Mouse (Mus musculus): ENCODE results near the gene Zfp120. TPM values are rescaled to one million over a fixed set of nuclear protein-coding genes. Genes with fewer than 3 reads are reported as not detected.
"Not testable (repeated sequence)": the region's sequence is repeated elsewhere in the genome, so short reads cannot be mapped to it uniquely, and the experiment has no call there.

Gene Zfp120
- polyA plus RNA-seq (2015; fragmentation: Nextera tagmentation; extraction: Ambion mirVana), result 9.8 and 9.9 TPM in 2 replicates

GRCm38 (mm10) chr2:150136435-150136897, at the start of gene Zfp120:
Gene Zfp120, minus strand, starts transcription at chr2:150136708.
- peak within 1 kb of the TSS; percentile 87 for H3K4me3 ChIP-seq (ENCODE audit: low read length)
- H3K27me3 ChIP-seq (ENCODE audit: control insufficient read depth, insufficient read depth, low read depth, low read length), result no peaks in the 10 kb centered on the region
- H3K36me3 ChIP-seq (ENCODE audit: control insufficient read depth, insufficient read depth, low read length), result 0 out of 2 replicates have a peak, but pooled peaks cover 3% of the 10 kb centered on the region
- peak; percentile 100 for ATAC-seq (ENCODE audit: low read depth)
- H3K9me3 ChIP-seq (ENCODE audit: control insufficient read depth, low read length), result no peaks in the 10 kb centered on the region
- H3K27ac ChIP-seq (ENCODE audit: low read length), result peak within 1 kb of the TSS; percentile 87
- under 1% methylated on average over 13 of the region's 13 CpGs for WGBS
- peak within 1 kb of the TSS; percentile 65 for H3K4me2 ChIP-seq (ENCODE audit: low read depth, low read length)
- peak within 1 kb of the TSS; percentile 93 for H3K9ac ChIP-seq (ENCODE audit: low read length)
- peaks cover 5% of the 10 kb centered on the region; the same call in 1 of the 2 replicates for H3K4me1 ChIP-seq (replicated peaks; ENCODE audit: control insufficient read depth, insufficient read depth, low read length)

- not testable (repeated sequence) for H3K36me3 ChIP-seq (ENCODE audit: control insufficient read depth, insufficient read depth, low read length); H3K27me3 ChIP-seq (ENCODE audit: control insufficient read depth, insufficient read depth, low read depth, low read length); H3K9me3 ChIP-seq (ENCODE audit: control insufficient read depth, low read length); H3K27ac ChIP-seq (ENCODE audit: low read length); H3K4me3 ChIP-seq (ENCODE audit: low read length); ATAC-seq (ENCODE audit: low read depth); H3K9ac ChIP-seq (ENCODE audit: low read length); H3K4me1 ChIP-seq (replicated peaks; ENCODE audit: control insufficient read depth, insufficient read depth, low read length); H3K4me2 ChIP-seq (ENCODE audit: low read depth, low read length)
- WGBS, result 72% methylated on average over 7 of the region's 7 CpGs
These were observed 45.1 kb upstream of the Zfp120 start, which contains the start of gene Gm14139 for GRCm38 (mm10) chr2:150181570-150181999. Gene Gm14139, plus strand, starts transcription at chr2:150181755.

- not testable (repeated sequence) for H3K36me3 ChIP-seq (ENCODE audit: control insufficient read depth, insufficient read depth, low read length); H3K4me1 ChIP-seq (replicated peaks; ENCODE audit: control insufficient read depth, insufficient read depth, low read length); H3K9me3 ChIP-seq (ENCODE audit: control insufficient read depth, low read length); H3K4me3 ChIP-seq (ENCODE audit: low read length); H3K27ac ChIP-seq (ENCODE audit: low read length); H3K27me3 ChIP-seq (ENCODE audit: control insufficient read depth, insufficient read depth, low read depth, low read length); ATAC-seq (ENCODE audit: low read depth); H3K9ac ChIP-seq (ENCODE audit: low read length); H3K4me2 ChIP-seq (ENCODE audit: low read depth, low read length)
These were observed 44.5 kb upstream of the Zfp120 start for GRCm38 (mm10) chr2:150181046-150181445.

- not testable (repeated sequence) for H3K27me3 ChIP-seq (ENCODE audit: control insufficient read depth, insufficient read depth, low read depth, low read length); H3K4me1 ChIP-seq (replicated peaks; ENCODE audit: control insufficient read depth, insufficient read depth, low read length); H3K9me3 ChIP-seq (ENCODE audit: control insufficient read depth, low read length); H3K27ac ChIP-seq (ENCODE audit: low read length); H3K36me3 ChIP-seq (ENCODE audit: control insufficient read depth, insufficient read depth, low read length); H3K4me3 ChIP-seq (ENCODE audit: low read length); ATAC-seq (ENCODE audit: low read depth); H3K9ac ChIP-seq (ENCODE audit: low read length); H3K4me2 ChIP-seq (ENCODE audit: low read depth, low read length)
- WGBS, result 73% methylated on average over 4 of the region's 4 CpGs
These were observed 43.1 kb upstream of the Zfp120 start, which contains the start of gene Gm10770 for GRCm38 (mm10) chr2:150179579-150179978. Gene Gm10770, minus strand, starts transcription at chr2:150179679.

- Histone ChIP-seq H3K4me3 (ENCODE audit: low read length) (no peak overlapping the region), H3K9ac (ENCODE audit: low read length) (no peak overlapping the region), H3K4me2 (ENCODE audit: low read depth, low read length) (no peak overlapping the region), H3K27ac (ENCODE audit: low read length) (no peak overlapping the region), H3K4me1 (replicated peaks; ENCODE audit: control insufficient read depth, insufficient read depth, low read length) (no peaks in the 10 kb centered on the region), H3K27me3 (ENCODE audit: control insufficient read depth, insufficient read depth, low read depth, low read length) (no peaks in the 10 kb centered on the region), H3K36me3 (ENCODE audit: control insufficient read depth, insufficient read depth, low read length) (no peaks in the 10 kb centered on the region), H3K9me3 (ENCODE audit: control insufficient read depth, low read length) (peaks cover 2% of the 10 kb centered on the region; the same call in 1 of the 2 replicates)
- no peak for ATAC-seq (ENCODE audit: low read depth)
These were observed 37.3 kb upstream of the Zfp120 start for GRCm38 (mm10) chr2:150173833-150174232.

- Histone ChIP-seq H3K9ac (ENCODE audit: low read length) (no peak overlapping the region), H3K4me3 (ENCODE audit: low read length) (no peak overlapping the region), H3K9me3 (ENCODE audit: control insufficient read depth, low read length) (no peaks in the 10 kb centered on the region), H3K4me2 (ENCODE audit: low read depth, low read length) (no peak overlapping the region), H3K4me1 (replicated peaks; ENCODE audit: control insufficient read depth, insufficient read depth, low read length) (no peaks in the 10 kb centered on the region), H3K27ac (ENCODE audit: low read length) (no peak overlapping the region), H3K27me3 (ENCODE audit: control insufficient read depth, insufficient read depth, low read depth, low read length) (no peaks in the 10 kb centered on the region), H3K36me3 (ENCODE audit: control insufficient read depth, insufficient read depth, low read length) (no peaks in the 10 kb centered on the region)
- ATAC-seq (ENCODE audit: low read depth), result no peak
These were observed 30.2 kb upstream of the Zfp120 start for GRCm38 (mm10) chr2:150166703-150167102.

GRCm38 (mm10) chr2:150132773-150133172, 3.7 kb downstream of the Zfp120 start:
- Histone ChIP-seq H3K4me1 (replicated peaks; ENCODE audit: control insufficient read depth, insufficient read depth, low read length) (peaks cover 5% of the 10 kb centered on the region; the same call in 1 of the 2 replicates), H3K9ac (ENCODE audit: low read length) (no peak overlapping the region), H3K4me2 (ENCODE audit: low read depth, low read length) (no peak overlapping the region), H3K36me3 (ENCODE audit: control insufficient read depth, insufficient read depth, low read length) (peaks cover 13% of the 10 kb centered on the region), H3K27me3 (ENCODE audit: control insufficient read depth, insufficient read depth, low read depth, low read length) (no peaks in the 10 kb centered on the region), H3K9me3 (ENCODE audit: control insufficient read depth, low read length) (peaks cover 13% of the 10 kb centered on the region), H3K27ac (ENCODE audit: low read length) (no peak overlapping the region), H3K4me3 (ENCODE audit: low read length) (no peak overlapping the region)
- no peak for ATAC-seq (ENCODE audit: low read depth)
- WGBS, result 74% methylated on average over 2 of the region's 2 CpGs

GRCm38 (mm10) chr2:150132002-150132401, 4.5 kb downstream of the Zfp120 start:
- WGBS, result 81% methylated on average over 1 of the region's 1 CpGs

GRCm38 (mm10) chr2:150111247-150111912, 25.1 kb downstream of the Zfp120 start:
- Histone ChIP-seq H3K9ac (ENCODE audit: low read length) (no peak overlapping the region), H3K27me3 (ENCODE audit: control insufficient read depth, insufficient read depth, low read depth, low read length) (no peaks in the 10 kb centered on the region), H3K4me1 (replicated peaks; ENCODE audit: control insufficient read depth, insufficient read depth, low read length) (no peaks in the 10 kb centered on the region), H3K9me3 (ENCODE audit: control insufficient read depth, low read length) (peaks cover 4% of the 10 kb centered on the region), H3K4me2 (ENCODE audit: low read depth, low read length) (no peak overlapping the region), H3K4me3 (ENCODE audit: low read length) (no peak overlapping the region), H3K36me3 (ENCODE audit: control insufficient read depth, insufficient read depth, low read length) (peaks cover 13% of the 10 kb centered on the region), H3K27ac (ENCODE audit: low read length) (no peak overlapping the region)
- 73% methylated on average over 10 of the region's 10 CpGs for WGBS
- ATAC-seq (ENCODE audit: low read depth), result no peak

More at GRCm38 (mm10) chr2:150132002-150132401, 4.5 kb downstream of the Zfp120 start:
- not testable (repeated sequence) for H3K4me2 ChIP-seq (ENCODE audit: low read depth, low read length); H3K4me3 ChIP-seq (ENCODE audit: low read length); H3K27ac ChIP-seq (ENCODE audit: low read length); H3K27me3 ChIP-seq (ENCODE audit: control insufficient read depth, insufficient read depth, low read depth, low read length); ATAC-seq (ENCODE audit: low read depth); H3K4me1 ChIP-seq (replicated peaks; ENCODE audit: control insufficient read depth, insufficient read depth, low read length); H3K9ac ChIP-seq (ENCODE audit: low read length)
- Histone ChIP-seq H3K36me3 (ENCODE audit: control insufficient read depth, insufficient read depth, low read length) (peaks cover 13% of the 10 kb centered on the region), H3K9me3 (ENCODE audit: control insufficient read depth, low read length) (peaks cover 13% of the 10 kb centered on the region)

Measured in lung, embryonic 16.5 days (tissue).